Mouse (Mus musculus) liver, adult (tissue): ENCODE data around the gene Trpm2.

Experiments
- GATA4 ChIP-seq: IDR thresholded peaks from 2 replicates; pipeline ENCODE4 v1.6.1; 2014; ENCODE audit warnings: mild to moderate bottlenecking, low read length; ENCODE audit not compliant: insufficient replicate concordance

The Trpm2 gene

GRCm38 (mm10) chr10:77927375-77927774 lies 43.0 kb downstream of the Trpm2 start:
- TF ChIP-seq GATA4: no peak

DNA sequence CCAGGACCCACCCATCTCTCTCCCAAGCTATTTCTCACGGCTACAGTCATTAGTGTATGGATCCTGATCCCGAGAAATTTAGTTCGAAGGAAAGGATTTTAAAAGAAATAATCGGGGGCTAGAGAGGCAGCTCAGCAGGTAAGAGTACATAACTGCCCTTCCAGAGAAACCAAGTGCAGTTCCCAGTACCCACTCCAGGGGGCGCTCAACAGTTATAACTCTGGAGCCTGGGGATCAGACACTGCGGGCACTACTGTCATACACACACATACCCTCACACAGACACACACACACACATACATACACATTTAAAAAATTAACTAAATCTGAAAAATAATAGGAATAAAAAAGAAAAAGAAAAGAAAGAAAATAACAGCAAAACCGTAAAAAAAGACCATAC lies 44.2 kb downstream of the Trpm2 start:
- TF ChIP-seq GATA4: no peak

DNA sequence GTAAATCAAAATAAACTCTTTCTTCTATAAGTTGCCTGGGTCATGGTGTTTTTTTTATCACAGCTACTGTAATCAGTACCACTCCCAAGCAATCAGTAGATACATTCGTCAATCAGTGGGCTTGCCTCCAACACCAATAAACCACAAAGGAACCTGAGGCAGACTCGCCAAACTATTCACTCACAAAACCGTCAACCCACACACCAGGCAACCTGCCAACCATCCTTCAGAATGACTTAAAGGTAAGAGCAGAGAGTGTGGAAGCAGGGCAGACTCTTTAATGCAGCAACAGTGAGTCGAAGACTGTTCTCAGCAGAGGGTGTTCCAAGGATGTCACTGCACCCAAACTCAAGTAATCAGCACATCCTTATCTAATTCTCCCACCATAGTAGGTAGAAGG lies 47.7 kb downstream of the Trpm2 start:
- TF ChIP-seq GATA4: no peak

DNA sequence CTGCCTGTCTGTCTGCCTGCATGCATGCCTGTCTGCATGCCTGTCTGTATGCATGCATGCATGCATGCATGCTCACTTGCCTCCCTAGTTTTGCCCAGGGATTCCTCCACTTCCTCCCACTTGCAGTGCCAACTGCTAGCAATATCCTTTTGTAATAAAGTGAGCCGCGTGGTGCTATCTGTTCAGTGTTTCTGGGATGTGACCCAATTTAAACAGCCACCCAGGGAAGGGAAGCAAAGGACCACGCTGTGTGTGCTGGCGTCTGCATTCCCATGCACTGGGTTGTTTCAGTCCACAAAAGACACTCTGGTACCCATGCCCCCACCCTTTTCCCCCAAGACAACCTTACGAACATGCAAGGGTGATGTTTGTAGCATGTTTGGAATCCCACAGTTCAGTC lies 49.4 kb downstream of the Trpm2 start:
- no peak for TF ChIP-seq GATA4

DNA sequence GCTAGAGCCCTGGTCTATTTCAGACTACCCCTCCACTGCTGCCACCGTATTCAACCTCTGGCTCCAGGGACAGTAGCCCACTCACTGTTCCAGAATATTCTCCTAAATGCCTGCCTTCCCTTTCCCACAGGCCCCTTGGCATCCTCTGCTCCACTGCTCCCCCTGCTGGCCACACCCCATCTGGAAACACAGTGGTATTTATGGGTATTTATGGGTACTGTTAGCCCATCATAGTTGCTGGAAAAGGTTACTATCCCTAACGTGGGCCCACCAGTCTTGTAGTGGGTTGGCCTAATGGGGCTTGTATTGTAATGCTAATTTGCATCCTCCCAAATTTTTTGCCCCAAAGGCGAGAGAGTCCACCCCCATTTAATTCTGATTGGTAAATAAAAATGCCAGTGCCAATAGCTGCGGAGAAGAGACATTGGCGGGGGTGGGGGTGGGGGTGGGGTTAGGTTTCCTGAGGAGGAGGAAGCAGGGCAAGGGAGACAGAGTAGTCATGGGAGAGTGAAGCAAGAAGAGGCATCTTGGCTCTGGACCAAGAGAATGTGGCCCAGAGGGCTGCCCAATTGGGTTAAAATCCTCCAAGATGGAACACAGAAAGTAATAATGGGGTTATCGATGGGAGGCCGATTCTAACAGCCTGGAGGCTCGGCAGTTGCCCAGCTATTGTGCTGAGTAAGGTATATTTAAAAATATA lies 53.6 kb downstream of the Trpm2 start:
- no peak for TF ChIP-seq GATA4

GRCm38 (mm10) chr10:77913292-77913691 lies 57.1 kb downstream of the Trpm2 start:
- no peak for TF ChIP-seq GATA4

GRCm38 (mm10) chr10:77912605-77913004 lies 57.8 kb downstream of the Trpm2 start:
- TF ChIP-seq GATA4: no peak

DNA sequence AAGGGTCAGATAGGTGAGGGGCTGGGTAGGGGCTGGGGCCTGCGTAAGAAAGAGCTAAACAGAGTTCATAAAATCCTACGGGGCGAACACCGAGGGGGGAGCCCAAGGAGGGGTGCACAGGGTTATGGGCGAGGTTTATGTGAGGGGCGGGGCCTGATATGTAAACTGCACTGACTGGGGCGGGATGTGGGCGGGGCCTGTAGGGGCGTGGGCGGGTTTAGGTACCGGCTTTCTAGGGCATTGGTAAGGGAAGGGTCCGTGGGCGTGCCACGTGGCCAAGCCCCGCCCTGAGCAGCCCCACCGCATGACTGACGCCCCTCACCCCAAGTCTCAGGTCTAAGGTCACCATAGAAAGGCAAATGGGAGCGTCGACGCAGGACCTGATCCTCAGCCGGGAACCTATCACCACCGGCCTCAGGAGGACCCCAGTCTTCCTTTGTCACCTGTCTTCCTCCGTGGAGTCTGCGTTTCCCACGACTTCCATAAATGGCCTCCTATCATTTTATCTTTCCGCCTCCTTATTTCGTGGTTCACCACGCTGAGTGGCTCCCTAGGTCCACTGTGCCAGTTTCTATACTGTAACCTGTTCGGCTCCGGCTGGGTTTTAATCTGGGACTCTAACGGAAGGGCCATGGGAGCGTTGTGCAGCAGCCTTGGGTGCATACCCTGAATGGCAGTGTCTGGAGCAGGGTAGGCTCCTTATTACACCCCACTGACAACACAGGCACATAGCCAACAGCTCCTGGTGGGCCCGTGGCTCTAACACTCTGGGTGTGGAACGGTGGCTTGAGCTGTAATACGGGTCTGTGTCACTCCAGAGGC lies 67.3 kb downstream of the Trpm2 start:
- no peak for TF ChIP-seq GATA4

- TF ChIP-seq GATA4: no peak
Observed at GRCm38 (mm10) chr10:77902211-77902893, 68.0 kb downstream of the Trpm2 start, which contains the start of gene Lrrc3. TSS of gene Lrrc3 (minus strand) at chr10:77902536.

- no peak for TF ChIP-seq GATA4
Observed at GRCm38 (mm10) chr10:77901871-77902210, 68.5 kb downstream of the Trpm2 start.

GRCm38 (mm10) chr10:77900903-77901818 lies 69.2 kb downstream of the Trpm2 start:
- no peak for TF ChIP-seq GATA4

DNA sequence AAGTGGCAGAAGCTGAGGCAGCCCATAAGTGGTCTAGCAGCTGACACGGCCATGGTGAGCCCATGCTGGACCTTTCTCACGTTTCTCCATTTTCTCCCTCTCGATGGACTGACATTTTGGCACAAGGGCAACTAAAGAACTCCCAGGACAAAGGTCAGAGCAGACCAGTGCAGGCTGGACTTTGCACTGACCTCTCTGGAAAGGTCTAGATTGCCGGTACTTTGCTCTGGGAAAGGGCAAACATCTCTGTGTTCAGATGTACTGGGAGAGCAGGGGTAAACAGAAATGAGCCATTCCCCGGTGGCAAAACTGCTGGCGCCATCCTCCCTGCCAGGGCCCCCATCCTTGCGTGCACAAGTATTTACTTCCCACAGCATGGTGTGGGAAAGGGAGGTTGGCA lies 70.2 kb downstream of the Trpm2 start:
- TF ChIP-seq GATA4: no peak

- no peak for TF ChIP-seq GATA4
Observed at GRCm38 (mm10) chr10:77895562-77895961, 74.8 kb downstream of the Trpm2 start.

DNA sequence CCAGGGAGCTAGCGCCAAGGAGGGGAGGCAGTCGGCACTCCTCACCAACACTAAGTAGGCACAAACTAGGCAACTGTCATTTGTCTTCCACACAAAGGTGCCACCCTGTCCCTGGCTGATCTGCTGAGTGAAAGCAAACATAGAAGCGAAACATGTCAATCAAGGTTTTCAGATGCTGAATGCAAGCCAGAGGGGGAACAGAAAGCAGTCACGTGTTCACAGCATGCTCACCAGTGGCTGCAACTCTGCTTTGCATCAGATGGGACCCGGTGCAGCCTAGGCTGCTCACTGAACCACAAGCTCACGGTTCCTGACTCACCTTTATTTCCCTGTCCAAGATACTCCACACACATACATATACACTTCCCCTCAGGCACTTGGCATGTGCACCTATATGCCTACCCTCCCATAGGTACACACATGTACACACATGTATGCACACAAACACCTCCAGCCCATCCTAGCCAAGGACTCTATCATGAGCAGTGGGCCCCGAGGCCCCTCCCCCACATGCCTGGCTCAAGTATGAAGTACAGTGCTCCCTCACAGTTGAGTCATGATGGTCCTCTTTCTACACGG lies 79.3 kb downstream of the Trpm2 start:
- no peak for TF ChIP-seq GATA4
